Mouse (Mus musculus) thymus, adult 2 months (tissue): ENCODE data around the gene Slc35a3.

ENCODE experiments used
- CTCF ChIP-seq: fragments of 200-500 bp; IDR thresholded peaks from 2 replicates; pipeline ENCODE4 v1.5.1; 2012; ENCODE audit warnings: mild to moderate bottlenecking, control low read depth, low read length, moderate library complexity, borderline replicate concordance; ENCODE audit not compliant: control insufficient read depth, poor library complexity, insufficient read depth; ENCODE audit errors: extremely low read depth
- POLR2A ChIP-seq: fragments of 200-500 bp; IDR thresholded peaks from 2 replicates; pipeline ENCODE4 v1.6.1; 2012; ENCODE audit warnings: mild to moderate bottlenecking, low read length, control low read depth, moderate library complexity; ENCODE audit not compliant: control insufficient read depth, poor library complexity, insufficient read depth; ENCODE audit errors: extremely low read depth

DNA sequence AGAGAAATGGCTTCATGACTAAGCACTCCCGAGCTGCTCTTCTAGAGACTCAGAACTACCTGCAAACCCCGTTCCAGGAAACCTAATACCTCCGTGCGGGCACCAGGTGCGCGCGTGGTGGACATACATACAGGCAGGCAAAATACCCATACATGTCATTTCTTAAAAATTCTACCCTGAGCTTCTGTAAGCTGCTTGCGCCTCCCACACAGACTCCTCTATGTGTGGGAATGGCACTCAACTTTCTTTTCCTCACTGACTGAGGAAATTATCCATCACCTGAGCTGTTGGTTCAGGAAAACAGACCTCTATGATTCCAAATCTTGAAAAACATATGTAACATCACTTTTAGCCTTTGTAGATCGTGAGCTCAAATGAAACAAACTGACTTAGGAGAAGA, 61.9 kb downstream of the Slc35a3 start:
- TF ChIP-seq POLR2A: no peak
- no peak for TF ChIP-seq CTCF
